Mouse (Mus musculus): ENCODE data around the gene B3gnt3. TPM values are rescaled to one million over a fixed set of nuclear protein-coding genes. Genes with fewer than 3 reads are reported as not detected.
A peak's percentile ranks its signal among the peaks of the same experiment; 100 is the strongest.

The B3gnt3 gene
- total and polyA plus RNA-seq, 3 experiments = 6.1 to 8.6 (median 6.4) TPM

DNA sequence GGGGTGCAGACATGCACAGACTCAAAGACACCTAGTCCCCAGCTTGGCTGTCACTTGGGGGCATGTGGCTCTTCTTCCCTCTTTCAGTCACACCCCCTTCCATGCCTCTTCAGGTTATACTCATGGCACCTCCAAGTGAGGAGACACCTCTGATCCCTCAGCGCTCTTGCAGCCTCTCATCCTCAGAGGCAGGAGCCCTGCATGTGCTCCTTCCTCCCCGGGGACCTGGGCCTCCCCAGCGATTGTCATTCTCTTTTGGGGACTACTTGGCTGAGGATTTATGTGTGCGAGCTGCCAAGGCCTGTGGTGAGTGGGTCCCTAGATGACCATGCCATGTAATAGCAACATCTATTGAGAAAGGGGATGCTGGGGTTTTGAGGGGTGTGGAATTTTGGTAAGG, 23.4 kb downstream of the B3gnt3 start:
- Histone ChIP-seq H3K79me2 (replicated peaks; ENCODE audit: control insufficient read depth, insufficient read depth, low read length) (no peaks in the 10 kb centered on the region), H3K4me3 (no peak overlapping the region), H3K9ac (ENCODE audit: low read depth, low read length) (no peak overlapping the region; the same call in 1 of the 2 replicates), H3K27me3 (ENCODE audit: control insufficient read depth, insufficient read depth, low read length) (no peaks in the 10 kb centered on the region), H3K36me3 (ENCODE audit: control insufficient read depth, insufficient read depth, low read length) (no peaks in the 10 kb centered on the region), H3K27ac (peak overlapping the region; percentile 98), H3K4me1 (ENCODE audit: control insufficient read depth, insufficient read depth, low read length) (peaks cover 7% of the 10 kb centered on the region; the same call in 1 of the 2 replicates)
- intact Hi-C loops (cut with DNase I) = no loop called here
- DNase-seq = no peak
- 54% methylated on average over 4 of the region's 4 CpGs for WGBS
- TF ChIP-seq POLR2A (IDR thresholded peaks at IDR 0.05; ENCODE audit: insufficient read depth, low read depth, low read length) (no peak), EP300 (IDR thresholded peaks at IDR 0.05; ENCODE audit: insufficient read depth, low read depth, low read length) (no peak), CTCF (IDR thresholded peaks at IDR 0.05) (no peak)

DNA sequence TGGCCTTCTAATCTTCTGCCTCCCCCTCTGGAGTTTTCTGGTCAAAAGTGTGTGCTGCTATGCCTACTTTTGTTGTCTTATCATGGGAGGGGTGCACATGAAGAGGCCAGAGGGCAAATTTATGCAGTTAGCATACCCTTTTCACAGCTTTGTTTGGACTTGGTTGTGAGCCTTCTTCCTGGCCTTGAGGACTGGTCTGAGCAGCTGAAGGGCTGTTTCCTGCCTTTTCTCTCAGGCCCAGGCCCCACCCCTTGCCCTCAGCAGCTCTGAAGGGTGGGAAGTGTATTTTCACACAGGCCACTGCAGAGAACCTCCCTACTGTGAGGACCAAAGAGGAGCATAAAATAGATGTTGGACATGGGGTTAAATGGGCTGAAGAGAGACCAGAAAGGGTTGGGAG, 24.0 kb downstream of the B3gnt3 start:
- peak overlapping the region; percentile 98 for H3K27ac ChIP-seq
- H3K9ac ChIP-seq (ENCODE audit: low read depth, low read length) = peak overlapping the region; percentile 20; the same call in 1 of the 2 replicates
- no peak for TF ChIP-seq CTCF (IDR thresholded peaks at IDR 0.05)
- no peak for TF ChIP-seq EP300 (IDR thresholded peaks at IDR 0.05; ENCODE audit: insufficient read depth, low read depth, low read length)
- TF ChIP-seq POLR2A (IDR thresholded peaks at IDR 0.05; ENCODE audit: insufficient read depth, low read depth, low read length) = peak; percentile 80
- intact Hi-C loops (cut with DNase I) = no loop called here
- no peaks in the 10 kb centered on the region for H3K79me2 ChIP-seq (replicated peaks; ENCODE audit: control insufficient read depth, insufficient read depth, low read length)
- DNase-seq = peak in 1 of 2 experiments; percentile 65
- H3K4me1 ChIP-seq (ENCODE audit: control insufficient read depth, insufficient read depth, low read length) = peaks cover 7% of the 10 kb centered on the region; the same call in 1 of the 2 replicates
- H3K4me3 ChIP-seq = peak overlapping the region; percentile 76; the same call in 1 of the 2 replicates
- no peaks in the 10 kb centered on the region for H3K27me3 ChIP-seq (ENCODE audit: control insufficient read depth, insufficient read depth, low read length)
- no peaks in the 10 kb centered on the region for H3K36me3 ChIP-seq (ENCODE audit: control insufficient read depth, insufficient read depth, low read length)

DNA sequence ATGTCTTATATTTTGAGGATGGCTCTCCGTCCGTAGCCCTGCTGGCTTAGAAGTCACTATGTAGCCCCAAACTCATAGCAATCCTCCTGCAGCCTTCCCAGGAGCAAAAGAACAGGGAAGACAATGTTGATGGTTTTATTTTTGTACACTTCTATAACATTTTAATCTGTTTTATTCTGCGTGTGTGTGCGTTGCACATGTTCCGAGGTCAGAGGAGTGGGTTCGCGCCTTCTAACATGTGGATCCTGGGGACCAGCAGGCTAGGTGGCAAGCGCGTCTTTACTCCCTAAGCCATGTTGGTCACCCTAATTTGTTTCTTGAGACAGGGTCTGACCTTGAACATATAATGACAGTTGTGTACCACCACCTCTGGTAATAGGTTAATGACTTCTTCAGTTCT, 24.8 kb downstream of the B3gnt3 start:
- 37% methylated on average over 9 of the region's 9 CpGs for WGBS
- no peak for DNase-seq
- Histone ChIP-seq H3K4me3 (peak overlapping the region; percentile 76), H3K9ac (ENCODE audit: low read depth, low read length) (peak overlapping the region; percentile 96), H3K27ac (peak overlapping the region; percentile 98), H3K4me1 (ENCODE audit: control insufficient read depth, insufficient read depth, low read length) (peaks cover 7% of the 10 kb centered on the region; the same call in 1 of the 2 replicates), H3K79me2 (replicated peaks; ENCODE audit: control insufficient read depth, insufficient read depth, low read length) (no peaks in the 10 kb centered on the region), H3K36me3 (ENCODE audit: control insufficient read depth, insufficient read depth, low read length) (no peaks in the 10 kb centered on the region), H3K27me3 (ENCODE audit: control insufficient read depth, insufficient read depth, low read length) (no peaks in the 10 kb centered on the region)
- TF ChIP-seq EP300 (IDR thresholded peaks at IDR 0.05; ENCODE audit: insufficient read depth, low read depth, low read length) = no peak
- no peak for TF ChIP-seq CTCF (IDR thresholded peaks at IDR 0.05)
- no peak for TF ChIP-seq POLR2A (IDR thresholded peaks at IDR 0.05; ENCODE audit: insufficient read depth, low read depth, low read length)
- intact Hi-C loops (cut with DNase I) = loop anchor here (1.0 kb wide), 1 partner anchor 24 kb away; the partner anchor contains the start of gene B3gnt3

DNA sequence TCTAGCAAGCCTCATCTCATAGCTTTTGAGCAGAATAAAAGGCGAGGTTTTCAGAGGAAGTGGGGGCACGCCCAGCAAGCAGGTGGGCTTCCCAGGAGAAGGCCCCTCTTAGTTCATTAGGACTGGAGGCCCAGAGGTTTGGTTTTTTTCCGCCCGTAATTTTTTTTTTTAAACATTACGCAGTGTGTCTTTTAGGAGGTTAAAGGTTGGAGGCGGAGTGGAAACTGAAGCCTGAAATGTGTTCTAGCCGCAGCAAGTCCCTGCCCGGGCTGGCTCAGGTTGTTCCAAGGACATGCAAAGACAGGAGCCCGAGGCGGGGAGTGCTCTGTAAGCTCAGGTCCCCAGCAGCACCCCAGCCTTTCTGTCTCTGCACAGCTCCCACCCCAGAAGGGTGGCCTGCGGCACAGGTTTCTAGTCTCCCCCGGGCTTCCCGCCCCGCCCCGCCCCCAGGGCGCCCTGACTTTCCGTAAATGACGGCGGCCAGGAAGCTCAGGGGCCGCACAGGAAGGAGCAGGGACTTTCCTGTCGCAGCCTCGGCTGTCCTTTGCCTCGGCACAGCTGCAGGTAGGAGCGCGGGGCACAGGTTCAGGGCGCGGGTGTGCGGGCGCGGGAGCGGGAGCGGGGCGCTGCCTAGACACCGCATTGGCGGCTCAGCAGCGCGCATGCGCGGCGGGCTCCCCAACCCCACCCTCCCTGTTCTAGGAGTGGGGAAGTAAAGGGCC, 25.4 kb downstream of the B3gnt3 start, which contains the start of gene Jak3:
Gene Jak3, plus strand, starts transcription at position 277 of the 722 bp plus-strand sequence.
- Histone ChIP-seq H3K36me3 (ENCODE audit: control insufficient read depth, insufficient read depth, low read length) (no peaks in the 10 kb centered on the region), H3K79me2 (replicated peaks; ENCODE audit: control insufficient read depth, insufficient read depth, low read length) (no peaks in the 10 kb centered on the region), H3K27me3 (ENCODE audit: control insufficient read depth, insufficient read depth, low read length) (no peaks in the 10 kb centered on the region), H3K4me3 (peak within 1 kb of the TSS; percentile 76), H3K4me1 (ENCODE audit: control insufficient read depth, insufficient read depth, low read length) (peaks cover 7% of the 10 kb centered on the region; the same call in 1 of the 2 replicates), H3K9ac (ENCODE audit: low read depth, low read length) (peak within 1 kb of the TSS; percentile 96), H3K27ac (peak within 1 kb of the TSS; percentile 98)
- WGBS = 3% methylated on average over 40 of the region's 40 CpGs
- TF ChIP-seq EP300 (IDR thresholded peaks at IDR 0.05; ENCODE audit: insufficient read depth, low read depth, low read length) (0 out of 2 replicates have a peak, but pooled peaks have one; percentile 31), CTCF (IDR thresholded peaks at IDR 0.05) (no peak), POLR2A (IDR thresholded peaks at IDR 0.05; ENCODE audit: insufficient read depth, low read depth, low read length) (peak; percentile 66)
- DNase-seq = peak; percentile 81 to 84
- intact Hi-C loops (cut with DNase I) = loop anchor here (1.0 kb wide), 1 partner anchor 25 kb away; the partner anchor contains the start of gene B3gnt3

DNA sequence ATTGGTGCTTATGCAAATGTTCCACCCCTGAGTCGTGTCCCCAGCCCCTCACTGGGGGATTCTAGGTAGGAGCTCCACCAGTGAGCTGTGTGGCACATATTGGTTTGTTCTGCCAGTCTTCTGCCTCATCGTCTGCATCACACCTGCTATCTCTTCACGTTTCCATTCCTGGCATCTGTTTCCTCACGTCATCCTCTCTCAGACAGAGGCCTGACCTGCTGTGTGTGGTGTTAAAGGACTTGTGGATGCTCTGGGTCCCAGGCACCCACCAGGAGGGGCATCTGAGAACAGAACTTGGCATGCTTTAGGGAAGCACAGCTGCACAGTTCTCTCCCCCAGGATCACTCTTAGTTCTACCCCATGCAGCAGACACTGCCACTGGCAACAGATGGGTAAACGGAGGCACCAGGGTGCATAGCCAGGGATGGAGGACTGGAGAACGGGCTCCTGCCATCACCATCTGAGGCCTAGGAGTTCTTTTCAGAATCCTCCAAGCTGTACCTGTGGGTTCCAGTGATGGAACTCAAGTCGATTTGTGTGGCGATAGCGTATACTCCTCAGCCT, 26.1 kb downstream of the B3gnt3 start:
- H3K9ac ChIP-seq (ENCODE audit: low read depth, low read length) = peak overlapping the region; percentile 8
- no peak for DNase-seq
- no peaks in the 10 kb centered on the region for H3K27me3 ChIP-seq (ENCODE audit: control insufficient read depth, insufficient read depth, low read length)
- H3K4me1 ChIP-seq (ENCODE audit: control insufficient read depth, insufficient read depth, low read length) = peaks cover 7% of the 10 kb centered on the region; the same call in 1 of the 2 replicates
- H3K36me3 ChIP-seq (ENCODE audit: control insufficient read depth, insufficient read depth, low read length) = no peaks in the 10 kb centered on the region
- H3K4me3 ChIP-seq = peak overlapping the region; percentile 76
- H3K79me2 ChIP-seq (replicated peaks; ENCODE audit: control insufficient read depth, insufficient read depth, low read length) = no peaks in the 10 kb centered on the region
- intact Hi-C loops (cut with DNase I) = loop anchor here (1.0 kb wide), 1 partner anchor 26 kb away; the partner anchor contains the start of gene B3gnt3
- TF ChIP-seq CTCF (IDR thresholded peaks at IDR 0.05) (no peak), POLR2A (IDR thresholded peaks at IDR 0.05; ENCODE audit: insufficient read depth, low read depth, low read length) (no peak), EP300 (IDR thresholded peaks at IDR 0.05; ENCODE audit: insufficient read depth, low read depth, low read length) (no peak)
- WGBS = 48% methylated on average over 9 of the region's 9 CpGs
- peak overlapping the region; percentile 98 for H3K27ac ChIP-seq

Data from heart, adult 2 months (tissue).